Mouse (Mus musculus) limb, embryonic 11.5 days (tissue): ENCODE data around the gene Got1. TPM values are rescaled to one million over a fixed set of nuclear protein-coding genes. Genes with fewer than 3 reads are reported as not detected.

Source experiments
- ATAC-seq: fragments of 200-750 bp; cut with Nextera tagmentation; 2 replicates; pipeline ENCODE4 v1.8.0; 2017; ENCODE audit warnings: low read depth; ENCODE audit not compliant: insufficient number of reproducible peaks, low FRiP score, low TSS enrichment
- DNase-seq: peaks from one replicate; pipeline ENCODE4 v3.0.0-alpha.2; 2015; ENCODE audit warnings: low spot score
- H3K27ac ChIP-seq: fragments of 300-500 bp; sonication (generic); replicated peaks from 2 replicates; pipeline ENCODE4 v1.5.1; 2014; ENCODE audit warnings: low read depth, mild to moderate bottlenecking, low read length
- H3K27me3 ChIP-seq: fragments of 300-500 bp; sonication (generic); 2 replicates; pipeline ENCODE4 v1.6.1; 2014; ENCODE audit warnings: mild to moderate bottlenecking, low read length, mixed read lengths; ENCODE audit not compliant: control insufficient read depth, insufficient read depth
- H3K36me3 ChIP-seq: fragments of 300-500 bp; sonication (generic); 2 replicates; pipeline ENCODE4 v1.6.1; 2014; ENCODE audit warnings: mild to moderate bottlenecking, low read length, moderate library complexity, mixed read lengths; ENCODE audit not compliant: control insufficient read depth, insufficient read depth
- H3K4me1 ChIP-seq: fragments of 300-500 bp; sonication (generic); 2 replicates; pipeline ENCODE4 v1.6.1; 2014; ENCODE audit warnings: low read length, mixed read lengths; ENCODE audit not compliant: control insufficient read depth, insufficient read depth
- H3K4me2 ChIP-seq: fragments of 300-500 bp; sonication (generic); 2 replicates; pipeline ENCODE4 v1.6.1; 2014; ENCODE audit warnings: low read depth, mild to moderate bottlenecking, moderate library complexity; ENCODE audit not compliant: severe bottlenecking
- H3K4me3 ChIP-seq: fragments of 300-500 bp; sonication (generic); 2 replicates; pipeline ENCODE4 v1.5.1; 2014; ENCODE audit warnings: low read depth, low read length
- H3K9ac ChIP-seq: fragments of 300-500 bp; sonication (generic); 2 replicates; pipeline ENCODE4 v1.6.1; 2014; ENCODE audit warnings: mild to moderate bottlenecking, low read length
- H3K9me3 ChIP-seq: fragments of 300-500 bp; sonication (generic); 2 replicates; pipeline ENCODE4 v1.6.1; 2016; ENCODE audit warnings: low read length; ENCODE audit not compliant: control insufficient read depth
- WGBS: fragments of 180-500 bp; shearing (Covaris S2); extraction: QIAGEN DNeasy Blood & Tissue Kit; methylation state at CpG from one replicate; pipeline ENCODE4 v1.1.7; 2014; 5-methylcytosine and 5-hydroxymethylcytosine counted together
- polyA plus RNA-seq: library from polyadenylated mRNA; unstranded; fragments of >200 nt; fragmentation: Nextera tagmentation; extraction: Ambion mirVana; gene quantifications from 2 replicates; pipeline ENCODE4 v1.2.1, GENCODE M21; 2014

The Got1 gene
- polyA plus RNA-seq, 1 experiment from 2014 or later: 41.0 TPM

GRCm38 (mm10) chr19:43550706-43551492 is 26.5 kb upstream of the Got1 start:
- Histone ChIP-seq H3K4me1 (no peaks in the 10 kb centered on the region), H3K4me3 (no peak overlapping the region), H3K36me3 (no peaks in the 10 kb centered on the region), H3K4me2 (no peak overlapping the region), H3K27me3 (no peaks in the 10 kb centered on the region), H3K27ac (no peak overlapping the region), H3K9ac (no peak overlapping the region), H3K9me3 (no peaks in the 10 kb centered on the region)
- ATAC-seq (no peak), DNase-seq (no peak)
- 84% methylated on average over 18 of the region's 18 CpGs for WGBS

GRCm38 (mm10) chr19:43548060-43548459 is 23.7 kb upstream of the Got1 start:
- H3K27ac ChIP-seq: no peak overlapping the region
- H3K36me3 ChIP-seq: no peaks in the 10 kb centered on the region
- no peak for ATAC-seq
- no peaks in the 10 kb centered on the region for H3K9me3 ChIP-seq
- no peaks in the 10 kb centered on the region for H3K27me3 ChIP-seq
- no peak overlapping the region for H3K4me3 ChIP-seq
- H3K9ac ChIP-seq: no peak overlapping the region
- H3K4me2 ChIP-seq: no peak overlapping the region
- H3K4me1 ChIP-seq: no peaks in the 10 kb centered on the region
- 93% methylated on average over 5 of the region's 5 CpGs for WGBS
- no peak for DNase-seq

- no peak overlapping the region for H3K4me3 ChIP-seq
- H3K27ac ChIP-seq: no peak overlapping the region
Observed at GRCm38 (mm10) chr19:43546337-43547117, 22.1 kb upstream of the Got1 start.

GRCm38 (mm10) chr19:43535372-43535771 is 11.0 kb upstream of the Got1 start:
- H3K4me2 ChIP-seq: no peak overlapping the region
- H3K9ac ChIP-seq: no peak overlapping the region
- H3K27me3 ChIP-seq: no peaks in the 10 kb centered on the region
- no peaks in the 10 kb centered on the region for H3K9me3 ChIP-seq
- DNase-seq (no peak), ATAC-seq (no peak)
- WGBS: 93% methylated on average over 3 of the region's 3 CpGs
- H3K4me1 ChIP-seq: no peaks in the 10 kb centered on the region
- no peak overlapping the region for H3K27ac ChIP-seq
- H3K4me3 ChIP-seq: no peak overlapping the region
- H3K36me3 ChIP-seq: no peaks in the 10 kb centered on the region

More at GRCm38 (mm10) chr19:43546337-43547117, 22.1 kb upstream of the Got1 start:
- no peak for ATAC-seq
- DNase-seq: peak; percentile 32
- H3K36me3 ChIP-seq: no peaks in the 10 kb centered on the region
- no peaks in the 10 kb centered on the region for H3K4me1 ChIP-seq
- 9% methylated on average over 19 of the region's 19 CpGs for WGBS
- H3K9ac ChIP-seq: no peak overlapping the region
- H3K9me3 ChIP-seq: no peaks in the 10 kb centered on the region
- H3K27me3 ChIP-seq: no peaks in the 10 kb centered on the region
- peak overlapping the region; percentile 20 for H3K4me2 ChIP-seq

- Histone ChIP-seq H3K4me3 (no peak overlapping the region), H3K4me1 (no peaks in the 10 kb centered on the region), H3K4me2 (no peak overlapping the region), H3K9me3 (no peaks in the 10 kb centered on the region), H3K27me3 (no peaks in the 10 kb centered on the region), H3K9ac (no peak overlapping the region), H3K36me3 (no peaks in the 10 kb centered on the region), H3K27ac (no peak overlapping the region)
- no peak for ATAC-seq
- 38% methylated on average over 12 of the region's 12 CpGs for WGBS
- DNase-seq: no peak
Observed at GRCm38 (mm10) chr19:43530921-43531320, 6.5 kb upstream of the Got1 start.

- Histone ChIP-seq H3K9me3 (no peaks in the 10 kb centered on the region), H3K36me3 (no peaks in the 10 kb centered on the region), H3K4me2 (peak overlapping the region; percentile 36; the same call in 1 of the 2 replicates), H3K4me1 (no peaks in the 10 kb centered on the region), H3K4me3 (0 out of 2 replicates have a peak overlapping the region, but pooled peaks have one; percentile 3), H3K9ac (no peak overlapping the region), H3K27ac (no peak overlapping the region), H3K27me3 (no peaks in the 10 kb centered on the region)
- peak; percentile 65; the same call in 1 of the 2 replicates for ATAC-seq
- peak; percentile 81 for DNase-seq
- 2% methylated on average over 13 of the region's 13 CpGs for WGBS
Observed at GRCm38 (mm10) chr19:43530197-43530770, 5.9 kb upstream of the Got1 start.

- no peak overlapping the region for H3K4me2 ChIP-seq
- no peaks in the 10 kb centered on the region for H3K27me3 ChIP-seq
- WGBS: 86% methylated on average over 8 of the region's 8 CpGs
- H3K9me3 ChIP-seq: no peaks in the 10 kb centered on the region
- no peak for DNase-seq
- H3K4me1 ChIP-seq: peaks cover 3% of the 10 kb centered on the region
- no peak for ATAC-seq
- H3K27ac ChIP-seq: no peak overlapping the region
- no peak overlapping the region for H3K4me3 ChIP-seq
- H3K36me3 ChIP-seq: no peaks in the 10 kb centered on the region
- no peak overlapping the region for H3K9ac ChIP-seq
Observed at GRCm38 (mm10) chr19:43528056-43528587, 3.7 kb upstream of the Got1 start.

GRCm38 (mm10) chr19:43527131-43527530 is 2.7 kb upstream of the Got1 start:
- DNase-seq (no peak), ATAC-seq (no peak)
- Histone ChIP-seq H3K4me2 (no peak overlapping the region), H3K9ac (no peak overlapping the region), H3K27me3 (no peaks in the 10 kb centered on the region), H3K9me3 (no peaks in the 10 kb centered on the region), H3K4me1 (peaks cover 3% of the 10 kb centered on the region), H3K36me3 (no peaks in the 10 kb centered on the region), H3K27ac (no peak overlapping the region), H3K4me3 (no peak overlapping the region)
- WGBS: 18% methylated on average over 11 of the region's 11 CpGs
